Mouse (Mus musculus) large intestine, adult 2 months (tissue): ENCODE data around the gene 1500011B03Rik. TPM values are rescaled to one million over a fixed set of nuclear protein-coding genes. Genes with fewer than 3 reads are reported as not detected.
"Not testable (repeated sequence)": the region's sequence is repeated elsewhere in the genome, so short reads cannot be mapped to it uniquely, and the experiment has no call there.

Source experiments
- DNase-seq: peaks from one replicate; pipeline ENCODE4 v3.0.0-alpha.2; 2012; ENCODE audit warnings: low read depth, low spot score
- WGBS: fragments of 180-500 bp; shearing (Covaris S2); methylation state at CpG from one replicate; pipeline ENCODE4 v1.1.7; 2018; 5-methylcytosine and 5-hydroxymethylcytosine counted together
- polyA plus RNA-seq: library from polyadenylated mRNA; depleted of rRNA; stranded (reverse); fragments of >200 nt; gene quantifications from 2 replicates; pipeline ENCODE4 v1.2.3, GENCODE M21; 2012; rRNA removed

Gene 1500011B03Rik
- 14.6 and 17.6 TPM in 2 replicates for polyA plus RNA-seq

GRCm38 (mm10) chr5:114822796-114823688, at the start of gene 1500011B03Rik:
1500011B03Rik (minus strand) TSS chr5:114823468.
- WGBS = 13% methylated on average over 53 of the region's 53 CpGs
- no peak for DNase-seq

- DNase-seq = no peak
- WGBS = 91% methylated on average over 12 of the region's 12 CpGs
These were observed 42.0 kb upstream of the 1500011B03Rik start for GRCm38 (mm10) chr5:114865279-114865678.

- DNase-seq = no peak
- WGBS = 75% methylated on average over 7 of the region's 7 CpGs
These were observed 41.5 kb upstream of the 1500011B03Rik start for GRCm38 (mm10) chr5:114864813-114865212.

GRCm38 (mm10) chr5:114861730-114862129, 38.5 kb upstream of the 1500011B03Rik start:
- DNase-seq = no peak
- 21% methylated on average over 6 of the region's 6 CpGs for WGBS

- 6% methylated on average over 18 of the region's 18 CpGs for WGBS
- DNase-seq = peak; percentile 57
These were observed 36.0 kb upstream of the 1500011B03Rik start for GRCm38 (mm10) chr5:114859253-114859652.

GRCm38 (mm10) chr5:114858582-114858981, 35.3 kb upstream of the 1500011B03Rik start, which contains the start of gene Gm9936:
Gm9936 (minus strand) TSS chr5:114858682.
- 84% methylated on average over 12 of the region's 12 CpGs for WGBS
- DNase-seq = no peak

- WGBS = 80% methylated on average over 3 of the region's 5 CpGs
These were observed 30.1 kb upstream of the 1500011B03Rik start, which contains the start of gene 4930519G04Rik for GRCm38 (mm10) chr5:114853364-114853763. 4930519G04Rik (plus strand) TSS chr5:114853664.

GRCm38 (mm10) chr5:114851565-114852236, 28.4 kb upstream of the 1500011B03Rik start:
- 82% methylated on average over 20 of the region's 20 CpGs for WGBS
- no peak for DNase-seq

More at GRCm38 (mm10) chr5:114853364-114853763, 30.1 kb upstream of the 1500011B03Rik start, which contains the start of gene 4930519G04Rik:
- DNase-seq = not testable (repeated sequence)

- DNase-seq = not testable (repeated sequence)
- WGBS = 79% methylated on average over 2 of the region's 2 CpGs
These were observed 21.1 kb upstream of the 1500011B03Rik start for GRCm38 (mm10) chr5:114844371-114844770.

GRCm38 (mm10) chr5:114842674-114843073, 19.4 kb upstream of the 1500011B03Rik start:
- WGBS = 88% methylated on average over 5 of the region's 5 CpGs
- DNase-seq = no peak

- not testable (repeated sequence) for DNase-seq
- WGBS = 48% methylated on average over 3 of the region's 3 CpGs
These were observed 18.9 kb upstream of the 1500011B03Rik start for GRCm38 (mm10) chr5:114842155-114842554.

GRCm38 (mm10) chr5:114840481-114840880, 17.2 kb upstream of the 1500011B03Rik start:
- DNase-seq = not testable (repeated sequence)
- whole genome bisulfite sequencing = 44% methylated on average over 5 of the region's 5 CpGs

- 66% methylated on average over 12 of the region's 12 CpGs for WGBS
- DNase-seq = no peak
These were observed 13.6 kb upstream of the 1500011B03Rik start for GRCm38 (mm10) chr5:114836886-114837285.

- no peak for DNase-seq
- WGBS = 75% methylated on average over 3 of the region's 3 CpGs
These were observed 6.5 kb upstream of the 1500011B03Rik start for GRCm38 (mm10) chr5:114829740-114830139.

GRCm38 (mm10) chr5:114827427-114827826, 4.2 kb upstream of the 1500011B03Rik start:
- no peak for DNase-seq
- WGBS = 75% methylated on average over 12 of the region's 12 CpGs

GRCm38 (mm10) chr5:114825978-114826691, 2.9 kb upstream of the 1500011B03Rik start:
- WGBS = 3% methylated on average over 27 of the region's 27 CpGs
- peak; percentile 75 for DNase-seq

GRCm38 (mm10) chr5:114824197-114824596, 929 bp upstream of the 1500011B03Rik start:
- 14% methylated on average over 9 of the region's 9 CpGs for WGBS

GRCm38 (mm10) chr5:114818124-114818523, 5.1 kb downstream of the 1500011B03Rik start:
- no peak for DNase-seq

More at GRCm38 (mm10) chr5:114824197-114824596, 929 bp upstream of the 1500011B03Rik start:
- peak; percentile 33 for DNase-seq

GRCm38 (mm10) chr5:114816599-114816998, 6.7 kb downstream of the 1500011B03Rik start:
- DNase-seq = no peak
- 78% methylated on average over 6 of the region's 6 CpGs for WGBS

More at GRCm38 (mm10) chr5:114818124-114818523, 5.1 kb downstream of the 1500011B03Rik start:
- WGBS = 80% methylated on average over 11 of the region's 11 CpGs
